15 mouse cellular contexts compared by ENCODE assay signal in the genomic region with DNA sequence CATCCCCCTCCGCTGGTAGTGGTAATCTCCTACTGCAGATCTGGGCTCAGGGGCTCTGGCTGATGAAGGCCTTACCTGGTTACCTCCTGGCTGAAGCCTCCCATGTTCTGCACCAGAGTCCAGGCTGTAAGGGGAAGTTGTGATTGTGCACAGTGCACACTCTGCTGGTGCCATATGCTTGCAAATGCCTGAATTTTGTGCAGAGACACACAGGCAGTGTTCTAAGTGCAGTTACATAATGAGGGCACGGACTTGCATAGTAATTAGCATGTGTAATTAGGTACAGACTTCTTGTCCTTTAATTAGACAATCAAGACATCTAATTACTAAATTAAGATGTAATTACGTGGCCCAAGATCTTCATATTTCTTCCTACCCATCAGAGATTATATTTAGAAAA.
"Had no signal": no experiment of that assay in that cellular context is flagged by ENCODE, and none has a peak within 500 bp of the region (broad histone marks: within the 10 kb centered on the region; RNA-seq: fewer than 3 reads in every experiment).

No protein-coding gene starts in this region.

- H3K4me1 ChIP-seq: stomach, embryonic 15.5 days had no signal

- H3K4me2 ChIP-seq: kidney, embryonic 15.5 days; liver, embryonic 11.5 days; liver, embryonic 15.5 days; stomach, embryonic 15.5 days had no signal

- H3K4me3 ChIP-seq: kidney, embryonic 15.5 days; left cerebral cortex, adult 2 months; limb, embryonic 10.5 days; liver, embryonic 15.5 days; myocyte; stomach, embryonic 15.5 days had no signal

- DNase-seq: kidney, postnatal 14 days; lung, adult 2 months; lung, postnatal 4 days; midbrain, embryonic 14.5 days; right cerebral cortex, postnatal 14 days; thymus, adult 2 months; thymus, postnatal 25 days had no signal

- H3K9ac ChIP-seq: kidney, embryonic 15.5 days; liver, embryonic 15.5 days; stomach, embryonic 15.5 days had no signal

- H3K27me3 ChIP-seq: kidney, embryonic 15.5 days; liver, embryonic 15.5 days; stomach, embryonic 15.5 days had no signal

- H3K9me3 ChIP-seq: kidney, embryonic 15.5 days; limb, embryonic 10.5 days; liver, embryonic 15.5 days; stomach, embryonic 15.5 days had no signal

- ATAC-seq: lung, postnatal 0 days had no signal

- H3K36me3 ChIP-seq: kidney, embryonic 15.5 days; limb, embryonic 10.5 days; liver, embryonic 15.5 days; stomach, embryonic 15.5 days had no signal

- H3K27ac ChIP-seq: kidney, embryonic 15.5 days; left cerebral cortex, adult 2 months; limb, embryonic 10.5 days; liver, embryonic 15.5 days; stomach, embryonic 15.5 days had no signal
